Mouse (Mus musculus): Measurements from ENCODE around the gene Tubd1.

- TF ChIP-seq MAX (IDR thresholded peaks at IDR 0.05; ENCODE audit: low read depth) (no peak), TCF12 (IDR thresholded peaks at IDR 0.05; ENCODE audit: insufficient read depth, poor library complexity, severe bottlenecking) (no peak), POLR2A (IDR thresholded peaks at IDR 0.05; ENCODE audit: insufficient read length, low read depth) (peak; percentile 26)
Observed at GRCm38 (mm10) chr11:86578106-86578808, 33.5 kb downstream of the Tubd1 start.
